Mouse (Mus musculus): ENCODE results near the gene Sptlc3. TPM values are rescaled to one million over a fixed set of nuclear protein-coding genes. Genes with fewer than 3 reads are reported as not detected.

The Sptlc3 gene
- polyA plus RNA-seq, 1 experiment from 2014 or later = 0.24 TPM

- Histone ChIP-seq H3K27me3 (ENCODE audit: insufficient read depth, poor library complexity, severe bottlenecking) (no peaks in the 10 kb centered on the region), H3K36me3 (no peaks in the 10 kb centered on the region), H3K9me3 (no peaks in the 10 kb centered on the region), H3K4me1 (no peaks in the 10 kb centered on the region), H3K4me3 (no peak overlapping the region), H3K27ac (no peak overlapping the region)
- no peak for DNase-seq (ENCODE audit: low spot score)
- 53% methylated on average over 7 of the region's 7 CpGs for WGBS
These were observed 108.0 kb downstream of the Sptlc3 start for GRCm38 (mm10) chr2:139601543-139602194.

GRCm38 (mm10) chr2:139608167-139608566 lies 114.5 kb downstream of the Sptlc3 start:
- Histone ChIP-seq H3K4me3 (no peak overlapping the region), H3K4me1 (0 out of 2 replicates have a peak, but pooled peaks cover 5% of the 10 kb centered on the region), H3K36me3 (no peaks in the 10 kb centered on the region), H3K9me3 (no peaks in the 10 kb centered on the region), H3K27ac (no peak overlapping the region), H3K27me3 (ENCODE audit: insufficient read depth, poor library complexity, severe bottlenecking) (no peaks in the 10 kb centered on the region)
- no peak for DNase-seq (ENCODE audit: low spot score)
- 35% methylated on average over 3 of the region's 3 CpGs for WGBS

GRCm38 (mm10) chr2:139608810-139609209 lies 115.1 kb downstream of the Sptlc3 start:
- H3K9me3 ChIP-seq = no peaks in the 10 kb centered on the region
- WGBS = 26% methylated on average over 7 of the region's 7 CpGs
- DNase-seq (ENCODE audit: low spot score) = no peak
- no peak overlapping the region for H3K4me3 ChIP-seq
- H3K4me1 ChIP-seq = peaks cover 8% of the 10 kb centered on the region; the same call in 1 of the 2 replicates
- H3K27ac ChIP-seq = no peak overlapping the region
- no peaks in the 10 kb centered on the region for H3K27me3 ChIP-seq (ENCODE audit: insufficient read depth, poor library complexity, severe bottlenecking)
- no peaks in the 10 kb centered on the region for H3K36me3 ChIP-seq

- H3K4me1 ChIP-seq = peaks cover 10% of the 10 kb centered on the region; the same call in 1 of the 2 replicates
- H3K36me3 ChIP-seq = no peaks in the 10 kb centered on the region
- H3K27ac ChIP-seq = no peak overlapping the region
- H3K4me3 ChIP-seq = no peak overlapping the region
- no peaks in the 10 kb centered on the region for H3K27me3 ChIP-seq (ENCODE audit: insufficient read depth, poor library complexity, severe bottlenecking)
- no peak for DNase-seq (ENCODE audit: low spot score)
- 55% methylated on average over 7 of the region's 7 CpGs for WGBS
- H3K9me3 ChIP-seq = no peaks in the 10 kb centered on the region
These were observed 115.5 kb downstream of the Sptlc3 start for GRCm38 (mm10) chr2:139609231-139609630.

GRCm38 (mm10) chr2:139609662-139610291 lies 116.1 kb downstream of the Sptlc3 start:
- Histone ChIP-seq H3K4me1 (peaks cover 14% of the 10 kb centered on the region), H3K27me3 (ENCODE audit: insufficient read depth, poor library complexity, severe bottlenecking) (no peaks in the 10 kb centered on the region), H3K27ac (no peak overlapping the region), H3K36me3 (no peaks in the 10 kb centered on the region), H3K9me3 (no peaks in the 10 kb centered on the region), H3K4me3 (no peak overlapping the region)
- no peak for DNase-seq (ENCODE audit: low spot score)
- WGBS = 48% methylated on average over 8 of the region's 8 CpGs

- 52% methylated on average over 10 of the region's 10 CpGs for WGBS
- Histone ChIP-seq H3K4me1 (peaks cover 14% of the 10 kb centered on the region), H3K4me3 (no peak overlapping the region), H3K27ac (no peak overlapping the region), H3K9me3 (no peaks in the 10 kb centered on the region), H3K27me3 (ENCODE audit: insufficient read depth, poor library complexity, severe bottlenecking) (no peaks in the 10 kb centered on the region), H3K36me3 (no peaks in the 10 kb centered on the region)
- DNase-seq (ENCODE audit: low spot score) = no peak
These were observed 118.8 kb downstream of the Sptlc3 start for GRCm38 (mm10) chr2:139612410-139613107.

GRCm38 (mm10) chr2:139626496-139626895 lies 132.8 kb downstream of the Sptlc3 start:
- H3K27me3 ChIP-seq (ENCODE audit: insufficient read depth, poor library complexity, severe bottlenecking) = no peaks in the 10 kb centered on the region
- H3K36me3 ChIP-seq = no peaks in the 10 kb centered on the region
- DNase-seq (ENCODE audit: low spot score) = no peak
- 83% methylated on average over 1 of the region's 1 CpGs for WGBS
- H3K4me3 ChIP-seq = no peak overlapping the region
- no peak overlapping the region for H3K27ac ChIP-seq
- H3K9me3 ChIP-seq = no peaks in the 10 kb centered on the region
- no peaks in the 10 kb centered on the region for H3K4me1 ChIP-seq

GRCm38 (mm10) chr2:139628731-139629130 lies 135.0 kb downstream of the Sptlc3 start:
- no peaks in the 10 kb centered on the region for H3K9me3 ChIP-seq
- H3K4me3 ChIP-seq = no peak overlapping the region
- 75% methylated on average over 4 of the region's 4 CpGs for WGBS
- H3K4me1 ChIP-seq = no peaks in the 10 kb centered on the region
- H3K27ac ChIP-seq = no peak overlapping the region
- no peaks in the 10 kb centered on the region for H3K36me3 ChIP-seq
- no peaks in the 10 kb centered on the region for H3K27me3 ChIP-seq (ENCODE audit: insufficient read depth, poor library complexity, severe bottlenecking)
- DNase-seq (ENCODE audit: low spot score) = no peak

GRCm38 (mm10) chr2:139629653-139630052 lies 135.9 kb downstream of the Sptlc3 start:
- no peak for DNase-seq (ENCODE audit: low spot score)

GRCm38 (mm10) chr2:139634506-139634905 lies 140.8 kb downstream of the Sptlc3 start:
- DNase-seq (ENCODE audit: low spot score) = no peak
- WGBS = 73% methylated on average over 4 of the region's 4 CpGs
- H3K36me3 ChIP-seq = no peaks in the 10 kb centered on the region
- no peaks in the 10 kb centered on the region for H3K27me3 ChIP-seq (ENCODE audit: insufficient read depth, poor library complexity, severe bottlenecking)
- no peak overlapping the region for H3K4me3 ChIP-seq
- H3K4me1 ChIP-seq = peaks cover 8% of the 10 kb centered on the region; the same call in 1 of the 2 replicates
- no peak overlapping the region for H3K27ac ChIP-seq
- no peaks in the 10 kb centered on the region for H3K9me3 ChIP-seq

More at GRCm38 (mm10) chr2:139629653-139630052, 135.9 kb downstream of the Sptlc3 start:
- 87% methylated on average over 3 of the region's 3 CpGs for WGBS
- H3K27ac ChIP-seq = no peak overlapping the region
- H3K9me3 ChIP-seq = no peaks in the 10 kb centered on the region
- no peaks in the 10 kb centered on the region for H3K4me1 ChIP-seq
- H3K27me3 ChIP-seq (ENCODE audit: insufficient read depth, poor library complexity, severe bottlenecking) = no peaks in the 10 kb centered on the region
- H3K36me3 ChIP-seq = no peaks in the 10 kb centered on the region
- no peak overlapping the region for H3K4me3 ChIP-seq

- Histone ChIP-seq H3K27me3 (ENCODE audit: insufficient read depth, poor library complexity, severe bottlenecking) (no peaks in the 10 kb centered on the region), H3K9me3 (no peaks in the 10 kb centered on the region), H3K36me3 (no peaks in the 10 kb centered on the region), H3K4me3 (no peak overlapping the region), H3K27ac (no peak overlapping the region), H3K4me1 (peaks cover 8% of the 10 kb centered on the region; the same call in 1 of the 2 replicates)
- 33% methylated on average over 2 of the region's 2 CpGs for WGBS
- DNase-seq (ENCODE audit: low spot score) = no peak
These were observed 144.1 kb downstream of the Sptlc3 start for GRCm38 (mm10) chr2:139637861-139638260.

- DNase-seq (ENCODE audit: low spot score) = no peak
- Histone ChIP-seq H3K36me3 (no peaks in the 10 kb centered on the region), H3K4me1 (peaks cover 8% of the 10 kb centered on the region; the same call in 1 of the 2 replicates), H3K4me3 (no peak overlapping the region), H3K27me3 (ENCODE audit: insufficient read depth, poor library complexity, severe bottlenecking) (no peaks in the 10 kb centered on the region), H3K9me3 (no peaks in the 10 kb centered on the region), H3K27ac (no peak overlapping the region)
- WGBS = 61% methylated on average over 7 of the region's 7 CpGs
These were observed 148.2 kb downstream of the Sptlc3 start for GRCm38 (mm10) chr2:139641757-139642385.

GRCm38 (mm10) chr2:139649518-139649917 lies 155.8 kb downstream of the Sptlc3 start:
- Histone ChIP-seq H3K36me3 (no peaks in the 10 kb centered on the region), H3K9me3 (no peaks in the 10 kb centered on the region), H3K27ac (no peak overlapping the region), H3K4me3 (no peak overlapping the region), H3K27me3 (ENCODE audit: insufficient read depth, poor library complexity, severe bottlenecking) (no peaks in the 10 kb centered on the region), H3K4me1 (no peaks in the 10 kb centered on the region)
- no peak for DNase-seq (ENCODE audit: low spot score)
- 78% methylated on average over 3 of the region's 3 CpGs for WGBS

Measured in heart, embryonic 10.5 days (tissue).